Mouse (Mus musculus) bone marrow, adult 2 months (tissue): ENCODE measurements around the gene Lmf2.

ENCODE experiments used
- CTCF ChIP-seq: fragments of 200-500 bp; IDR thresholded peaks from 2 replicates; pipeline ENCODE4 v1.5.1; 2011; ENCODE audit warnings: low read length, control low read depth; ENCODE audit not compliant: control insufficient read depth, insufficient read depth
- POLR2A ChIP-seq: fragments of 200-500 bp; IDR thresholded peaks from 2 replicates; pipeline ENCODE4 v1.6.1; 2011; ENCODE audit warnings: low read depth, mild to moderate bottlenecking, control low read depth, low read length, borderline replicate concordance; ENCODE audit not compliant: control insufficient read depth

GRCm38 (mm10) chr15:89336422-89336821 is 19.0 kb downstream of the Lmf2 start:
- no peak for TF ChIP-seq POLR2A
- no peak for TF ChIP-seq CTCF
